ENCODE assay signal across 10 mouse cellular contexts in the genomic region with DNA sequence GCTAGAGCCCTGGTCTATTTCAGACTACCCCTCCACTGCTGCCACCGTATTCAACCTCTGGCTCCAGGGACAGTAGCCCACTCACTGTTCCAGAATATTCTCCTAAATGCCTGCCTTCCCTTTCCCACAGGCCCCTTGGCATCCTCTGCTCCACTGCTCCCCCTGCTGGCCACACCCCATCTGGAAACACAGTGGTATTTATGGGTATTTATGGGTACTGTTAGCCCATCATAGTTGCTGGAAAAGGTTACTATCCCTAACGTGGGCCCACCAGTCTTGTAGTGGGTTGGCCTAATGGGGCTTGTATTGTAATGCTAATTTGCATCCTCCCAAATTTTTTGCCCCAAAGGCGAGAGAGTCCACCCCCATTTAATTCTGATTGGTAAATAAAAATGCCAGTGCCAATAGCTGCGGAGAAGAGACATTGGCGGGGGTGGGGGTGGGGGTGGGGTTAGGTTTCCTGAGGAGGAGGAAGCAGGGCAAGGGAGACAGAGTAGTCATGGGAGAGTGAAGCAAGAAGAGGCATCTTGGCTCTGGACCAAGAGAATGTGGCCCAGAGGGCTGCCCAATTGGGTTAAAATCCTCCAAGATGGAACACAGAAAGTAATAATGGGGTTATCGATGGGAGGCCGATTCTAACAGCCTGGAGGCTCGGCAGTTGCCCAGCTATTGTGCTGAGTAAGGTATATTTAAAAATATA. TPM values are rescaled to one million over a fixed set of nuclear protein-coding genes. Genes with fewer than 3 reads are reported as not detected.
DNase-seq lines count a peak whose midpoint lies in the region; ATAC-seq and TF ChIP-seq lines count a peak whose summit lies in the region.
"Had no signal": no experiment of that assay in that cellular context is flagged by ENCODE, and none has a peak within 500 bp of the region (broad histone marks: within the 10 kb centered on the region; RNA-seq: fewer than 3 reads in every experiment).

No protein-coding gene starts in this region.

- H3K4me2 ChIP-seq in heart, embryonic 11.5 days, result no peak overlapping the region

- H3K27ac ChIP-seq in heart, adult 2 months, result no peak overlapping the region
- no peak overlapping the region for H3K27ac ChIP-seq in heart, embryonic 11.5 days (ENCODE audit: low read depth, low read length)

- H3K9ac ChIP-seq in heart, adult 2 months (ENCODE audit: low read depth, low read length), result no peak overlapping the region
- no peak overlapping the region for H3K9ac ChIP-seq in heart, embryonic 11.5 days (ENCODE audit: low read depth, low read length)

- no peak for ATAC-seq in heart, embryonic 11.5 days (replicated peaks; ENCODE audit: insufficient number of reproducible peaks, low FRiP score, low TSS enrichment)

- H3K79me2 ChIP-seq in heart, adult 2 months (replicated peaks; ENCODE audit: control insufficient read depth, insufficient read depth, low read length), result no peaks in the 10 kb centered on the region

- TF ChIP-seq EP300 in heart, adult 2 months (IDR thresholded peaks at IDR 0.05; ENCODE audit: insufficient read depth, low read depth, low read length), result no peak

- peak; percentile 44 to 80 for DNase-seq in heart, adult 2 months
- peak; percentile 53 for DNase-seq in urinary bladder, adult 2 months (ENCODE audit: low spot score)
- DNase-seq in urinary bladder, postnatal 4 days (ENCODE audit: low spot score in 2 of 2), result no peak
- DNase-seq in cerebellum, postnatal 25 days, result peak; percentile 52 to 77
- DNase-seq in heart, postnatal 36 days, result peak; percentile 65 to 82
- peak; percentile 46 for DNase-seq in lung, postnatal 25 days (ENCODE audit: low spot score)
- peak; percentile 85 for DNase-seq in testis, postnatal 10 days (ENCODE audit: low spot score)

- no peaks in the 10 kb centered on the region for H3K9me3 ChIP-seq in heart, embryonic 11.5 days (replicated peaks; ENCODE audit: control insufficient read depth, low read length)

- peak; percentile 79 for TF ChIP-seq CTCF in heart, adult 2 months (IDR thresholded peaks at IDR 0.05)

- intact Hi-C loops in heart, adult 2 months (cut with DNase I), result loop anchor here (1.0 to 5.0 kb wide), 2 partner anchors 289 to 399 kb away; a partner anchor contains a TSS
- intact Hi-C loops in heart, postnatal 36 days (cut with DNase I), result loop anchor here (1.0 to 2.0 kb wide), 2 partner anchors 289 to 396 kb away; no protein-coding TSS in a partner anchor

- H3K4me3 ChIP-seq in heart, adult 2 months, result no peak overlapping the region
- no peak overlapping the region for H3K4me3 ChIP-seq in heart, embryonic 11.5 days (ENCODE audit: low read depth, low read length)

- no peaks in the 10 kb centered on the region for H3K4me1 ChIP-seq in heart, adult 2 months (ENCODE audit: control insufficient read depth, insufficient read depth, low read length)
- H3K4me1 ChIP-seq in heart, embryonic 11.5 days (ENCODE audit: control insufficient read depth, insufficient read depth, low read length), result peaks cover 9% of the 10 kb centered on the region

- no peaks in the 10 kb centered on the region for H3K27me3 ChIP-seq in heart, adult 2 months (ENCODE audit: control insufficient read depth, insufficient read depth, low read length)
- H3K27me3 ChIP-seq in heart, embryonic 11.5 days (ENCODE audit: control insufficient read depth, insufficient read depth, low read length), result no peaks in the 10 kb centered on the region

- WGBS in heart, adult 2 months, result 62% methylated on average over 8 of the region's 8 CpGs
- 68% methylated on average over 8 of the region's 8 CpGs for WGBS in heart, embryonic 11.5 days (ENCODE audit: insufficient replicate concordance)

- no peak for TF ChIP-seq POLR2A in heart, adult 2 months (IDR thresholded peaks at IDR 0.05; ENCODE audit: insufficient read depth, low read depth, low read length)

- no peaks in the 10 kb centered on the region for H3K36me3 ChIP-seq in heart, adult 2 months (ENCODE audit: control insufficient read depth, insufficient read depth, low read length)
- no peaks in the 10 kb centered on the region for H3K36me3 ChIP-seq in heart, embryonic 11.5 days (ENCODE audit: control insufficient read depth, insufficient read depth, low read length)

RNA-seq across cellular contexts. Expression of a gene that starts 14.4 kb away (rescaled TPM):
- under 1 TPM; 0.57 to 0.86 TPM for total RNA-seq in heart, adult 2 months (2021)
- polyA plus RNA-seq in heart, adult 2 months (2012; rRNA removed), result 0.62 and 0.85 TPM in 2 replicates
- 1.5 and 1.8 TPM in 2 replicates for polyA plus RNA-seq in heart, embryonic 11.5 days (2014; fragmentation: Nextera tagmentation; extraction: Ambion mirVana)
- polyA plus RNA-seq in urinary bladder, adult 2 months (2012; rRNA removed), result 2.9 and 4.0 TPM in 2 replicates
- total RNA-seq in heart, postnatal 36 days (2021), result under 1 TPM; 0.54 to 0.94 TPM

RNA-seq across cellular contexts. Expression of a gene that starts 53.6 kb away (rescaled TPM):
- under 1 TPM; 0.75 to 0.78 TPM for total RNA-seq in heart, adult 2 months (2021)
- 0.53 and 0.55 TPM in 2 replicates for polyA plus RNA-seq in heart, adult 2 months (2012; rRNA removed)
- polyA plus RNA-seq in heart, embryonic 11.5 days (2014; fragmentation: Nextera tagmentation; extraction: Ambion mirVana), result 0.07 and 0.13 TPM in 2 replicates
- 0.90 and 1.5 TPM in 2 replicates for polyA plus RNA-seq in urinary bladder, adult 2 months (2012; rRNA removed)
- 1 to 10 TPM in 1 of 2 experiments, under 1 TPM in 1; 0.31 to 1.5 TPM for total RNA-seq in heart, postnatal 36 days (2021)

RNA-seq across cellular contexts. Expression of a gene that starts 55.0 kb away (rescaled TPM):
- total RNA-seq in heart, adult 2 months (2021), result not detected
- polyA plus RNA-seq in heart, adult 2 months (2012; rRNA removed), result not detected in 2 replicates
- polyA plus RNA-seq in heart, embryonic 11.5 days (2014; fragmentation: Nextera tagmentation; extraction: Ambion mirVana), result not detected in 2 replicates
- polyA plus RNA-seq in urinary bladder, adult 2 months (2012; rRNA removed), result not detected in 2 replicates
- not detected for total RNA-seq in heart, postnatal 36 days (2021)
- polyA plus RNA-seq: large intestine, adult 2 months; neural tube, embryonic 14.5 days had no signal

Comparison
In these comparisons a context has a peak if more than half of its experiments do, and no peak if none do; other contexts are left out.
1. DNase-seq: peak in heart, adult 2 months (2 of 2), urinary bladder, adult 2 months (single experiment), cerebellum, postnatal 25 days (2 of 2), heart, postnatal 36 days (2 of 2), lung, postnatal 25 days (single experiment) and testis, postnatal 10 days (single experiment); none in urinary bladder, postnatal 4 days (0 of 2).